Mouse (Mus musculus): Measurements from ENCODE around the gene Cfap65.

The Cfap65 gene

DNA sequence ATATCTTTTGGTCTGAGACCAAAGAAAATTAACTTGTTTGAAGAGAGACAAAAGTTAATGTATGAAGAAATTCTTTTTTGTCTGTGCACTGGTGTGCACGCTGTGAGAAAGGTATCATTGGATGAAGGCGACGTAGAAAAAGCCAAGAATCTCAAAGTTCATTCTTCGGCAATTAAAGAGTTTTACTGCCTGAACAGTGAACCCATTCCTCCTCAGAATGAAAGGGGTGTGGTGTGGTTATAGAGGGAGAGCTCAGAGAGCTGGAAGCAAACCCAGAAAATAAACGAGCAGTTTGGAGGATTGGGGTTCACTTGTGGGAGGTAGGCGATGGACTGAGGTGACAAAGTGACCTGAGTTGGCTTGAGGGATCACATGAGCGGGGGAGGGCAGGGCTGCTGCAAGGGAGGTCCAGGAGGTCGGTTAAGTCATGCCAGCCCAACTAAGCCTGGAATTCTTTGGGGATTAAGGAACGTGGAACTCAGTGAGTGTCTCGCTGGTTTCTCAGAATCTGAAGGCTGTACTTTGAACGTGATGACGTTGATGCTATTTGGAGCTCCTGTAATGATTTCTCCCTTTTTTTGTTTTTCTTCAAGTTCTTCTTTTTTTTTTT is 927 bp upstream of the Cfap65 start:
- no peak for DNase-seq (ENCODE audit: low spot score)

- no peak for DNase-seq (ENCODE audit: low spot score)
Observed at GRCm38 (mm10) chr1:74927621-74928296, 7.6 kb downstream of the Cfap65 start.

DNA sequence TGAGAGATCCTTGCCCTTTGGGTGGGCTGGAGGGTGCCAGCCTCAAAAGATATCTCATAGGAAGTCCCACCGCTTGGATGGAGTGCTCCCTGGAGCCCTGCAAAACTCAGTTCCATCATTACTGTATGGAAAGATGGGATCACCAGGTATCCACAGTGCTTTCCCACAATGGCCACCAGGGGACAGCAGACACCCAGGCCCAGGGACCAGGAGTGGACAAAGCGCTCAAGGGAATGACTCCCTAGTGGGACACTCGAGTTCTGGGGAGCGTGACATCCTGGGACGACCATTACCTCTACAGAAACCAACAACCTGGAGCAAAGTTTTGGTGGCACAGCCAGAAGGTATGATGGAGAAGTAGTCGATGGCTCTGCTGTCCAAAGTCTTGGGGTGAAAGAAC is 8.7 kb downstream of the Cfap65 start:
- DNase-seq (ENCODE audit: low spot score) = peak; percentile 66

DNA sequence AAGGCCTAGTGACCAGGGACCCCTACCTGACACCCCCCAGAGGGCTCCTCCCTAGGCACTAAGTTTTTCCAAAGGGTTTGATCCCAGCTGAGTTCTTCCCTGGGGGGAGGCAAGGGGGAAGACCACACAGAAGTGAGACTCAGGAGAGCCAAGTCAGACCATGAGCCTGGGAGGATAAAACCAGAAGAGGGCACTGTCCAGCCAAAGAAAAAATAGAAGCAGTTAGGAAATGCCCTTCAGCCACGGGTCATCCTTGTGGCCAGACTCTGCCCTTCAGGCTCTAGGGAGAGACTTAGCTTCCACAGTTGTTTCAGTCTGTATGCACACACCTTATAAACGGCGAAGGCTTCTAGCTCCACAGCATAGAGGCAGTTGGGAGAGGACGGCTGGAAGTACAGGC is 10.9 kb downstream of the Cfap65 start:
- DNase-seq (ENCODE audit: low spot score) = peak; percentile 32

GRCm38 (mm10) chr1:74915706-74916105 is 19.7 kb downstream of the Cfap65 start:
- DNase-seq (ENCODE audit: low spot score) = no peak

DNA sequence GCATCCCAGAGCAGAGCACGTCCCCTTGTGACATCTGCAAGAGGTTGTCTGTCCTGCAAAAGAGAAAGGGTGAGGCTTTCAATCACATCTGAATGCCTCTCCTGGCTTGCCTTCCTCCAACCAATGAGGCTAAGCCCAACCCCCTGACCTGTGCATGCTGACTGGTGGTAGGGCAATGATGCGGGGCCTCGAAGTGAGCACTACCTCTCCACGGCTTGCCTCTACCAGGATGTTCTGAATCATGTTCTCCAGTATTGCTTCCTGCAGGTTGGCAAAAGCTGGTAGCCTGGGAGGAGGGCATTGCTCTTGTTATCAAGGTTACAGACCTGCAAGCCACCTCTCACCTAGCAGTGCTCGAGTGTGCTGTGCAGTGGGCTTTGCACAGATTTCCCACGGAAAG is 33.2 kb downstream of the Cfap65 start:
- no peak for DNase-seq (ENCODE audit: low spot score)

- peak; percentile 45 for DNase-seq (ENCODE audit: low spot score)
Observed at GRCm38 (mm10) chr1:74901686-74902085, 33.7 kb downstream of the Cfap65 start.

DNA sequence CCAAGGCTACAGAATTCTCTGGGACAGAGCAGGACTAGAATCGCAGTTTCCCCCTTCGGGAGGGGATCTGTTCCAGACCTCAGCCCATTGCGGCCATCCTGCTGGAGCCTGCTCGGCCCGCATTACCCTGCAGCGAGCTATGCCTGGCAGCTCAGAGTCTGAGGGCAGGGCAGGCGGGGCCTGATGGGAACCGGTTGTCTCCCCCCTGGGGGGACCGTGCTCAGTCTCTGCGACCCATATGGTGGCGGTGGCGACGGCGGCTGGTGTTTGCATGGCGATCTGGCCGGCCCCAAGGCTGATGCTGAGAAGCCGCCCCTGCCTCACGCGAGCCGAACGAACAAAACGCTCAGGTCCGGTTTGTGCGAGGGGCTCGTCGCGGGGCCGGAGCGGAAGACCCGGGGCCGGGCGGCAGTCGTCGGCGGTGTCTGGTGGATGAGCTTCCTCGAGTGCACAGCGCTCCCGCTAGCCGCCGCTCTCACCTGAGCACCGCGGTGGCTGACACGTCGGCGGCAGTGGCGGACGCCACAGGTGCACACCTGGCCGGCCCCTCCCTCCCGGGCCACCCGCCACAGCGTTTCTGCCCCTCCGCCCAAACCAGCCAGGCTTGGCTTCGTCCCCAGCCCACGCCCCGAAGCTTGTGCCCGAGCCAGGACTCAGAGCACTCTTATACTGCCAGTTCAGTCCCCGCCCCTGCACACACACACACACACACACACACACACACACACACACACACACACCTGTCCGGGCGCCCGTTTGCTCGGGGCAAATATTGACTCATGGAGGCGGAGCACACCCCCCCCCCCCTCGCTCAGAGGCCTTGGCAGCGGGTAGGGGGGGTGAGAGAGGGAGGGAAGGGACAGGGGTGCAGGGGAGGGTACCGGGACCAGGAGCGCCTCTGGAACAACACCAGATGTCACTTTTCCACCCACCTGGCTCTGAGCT is 34.8 kb downstream of the Cfap65 start:
- DNase-seq (ENCODE audit: low spot score) = no peak

DNA sequence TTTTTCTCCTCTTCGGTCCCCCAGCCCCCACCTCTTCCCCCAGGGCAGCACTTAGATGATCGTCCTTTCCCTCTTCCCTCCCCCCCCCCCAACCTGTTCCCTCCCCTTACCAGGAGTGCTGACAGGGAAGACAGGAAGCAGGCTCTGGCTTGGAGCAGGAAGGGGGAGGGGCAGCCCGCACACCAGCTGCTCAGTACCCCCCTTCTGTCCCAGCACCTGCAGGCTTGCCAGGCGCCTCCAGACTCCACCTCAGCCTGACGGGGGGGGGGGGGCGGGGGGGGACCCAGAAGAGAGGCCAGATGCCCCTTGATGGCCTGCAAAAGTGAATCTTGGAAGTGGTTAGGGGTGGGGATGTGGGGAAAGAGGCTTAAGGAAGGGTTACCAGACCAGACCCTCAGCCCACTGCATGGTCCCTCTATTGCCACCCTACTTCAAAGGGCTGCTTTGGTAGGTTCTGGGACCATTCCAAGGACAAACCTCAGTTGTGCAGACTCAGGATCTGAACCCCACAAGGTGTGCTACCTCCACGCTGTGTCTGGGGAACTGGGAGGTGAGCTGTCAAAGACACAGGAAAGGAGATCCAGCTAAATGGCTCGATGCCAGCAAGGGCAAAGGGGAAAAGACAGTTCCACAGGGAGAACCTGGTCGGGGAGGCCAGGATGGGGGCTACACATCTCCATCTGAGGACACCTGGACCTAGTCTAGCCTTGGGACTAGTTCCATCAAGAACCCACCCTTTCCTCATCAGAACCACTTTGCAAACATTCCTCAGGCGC is 36.6 kb downstream of the Cfap65 start:
- no peak for DNase-seq (ENCODE audit: low spot score)

DNA sequence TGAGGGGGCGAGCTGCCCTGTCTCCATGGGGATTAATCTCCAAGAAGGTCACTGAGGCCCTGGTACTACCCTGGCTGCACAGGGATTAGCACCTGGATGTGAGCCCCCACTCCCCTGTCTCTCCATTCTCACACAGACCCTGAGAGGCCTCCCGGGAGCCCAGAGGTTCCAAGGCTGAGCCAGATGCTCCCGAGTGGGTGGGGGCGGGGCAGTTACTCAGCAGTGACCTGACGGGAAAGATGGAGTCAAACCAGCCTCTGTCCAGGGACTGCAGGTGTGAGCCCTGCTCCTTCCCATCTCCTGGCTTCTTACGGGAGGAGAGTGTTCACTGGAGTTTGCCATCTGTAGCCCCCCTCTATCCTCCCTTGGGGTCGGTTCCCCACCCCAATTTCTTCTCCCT is 37.4 kb downstream of the Cfap65 start:
- no peak for DNase-seq (ENCODE audit: low spot score)

DNA sequence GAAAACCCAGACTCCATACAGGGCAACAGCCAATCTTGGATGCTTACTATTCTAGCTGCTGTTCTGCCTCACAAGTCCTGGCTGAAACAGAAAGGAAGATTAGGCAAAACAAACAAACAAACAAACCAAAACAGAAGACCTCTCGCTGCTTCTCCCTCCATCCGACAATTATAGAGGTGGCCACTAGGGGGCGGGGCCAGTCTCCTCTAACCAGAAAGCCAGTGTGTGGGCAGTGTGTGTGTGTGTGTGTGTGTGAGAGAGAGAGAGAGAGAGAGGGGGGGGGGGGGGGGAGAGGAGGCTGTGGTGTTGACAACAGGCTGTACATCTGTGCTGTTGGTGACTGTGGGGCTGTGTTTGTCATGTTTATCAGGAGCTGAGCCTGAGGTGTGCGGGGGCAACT is 40.4 kb downstream of the Cfap65 start:
- DNase-seq (ENCODE audit: low spot score) = peak; percentile 67

GRCm38 (mm10) chr1:74893134-74893855 is 42.1 kb downstream of the Cfap65 start, which contains the start of gene Cryba2:
Cryba2 (minus strand) TSS chr1:74893143.
- DNase-seq (ENCODE audit: low spot score) = peak; percentile 48

DNA sequence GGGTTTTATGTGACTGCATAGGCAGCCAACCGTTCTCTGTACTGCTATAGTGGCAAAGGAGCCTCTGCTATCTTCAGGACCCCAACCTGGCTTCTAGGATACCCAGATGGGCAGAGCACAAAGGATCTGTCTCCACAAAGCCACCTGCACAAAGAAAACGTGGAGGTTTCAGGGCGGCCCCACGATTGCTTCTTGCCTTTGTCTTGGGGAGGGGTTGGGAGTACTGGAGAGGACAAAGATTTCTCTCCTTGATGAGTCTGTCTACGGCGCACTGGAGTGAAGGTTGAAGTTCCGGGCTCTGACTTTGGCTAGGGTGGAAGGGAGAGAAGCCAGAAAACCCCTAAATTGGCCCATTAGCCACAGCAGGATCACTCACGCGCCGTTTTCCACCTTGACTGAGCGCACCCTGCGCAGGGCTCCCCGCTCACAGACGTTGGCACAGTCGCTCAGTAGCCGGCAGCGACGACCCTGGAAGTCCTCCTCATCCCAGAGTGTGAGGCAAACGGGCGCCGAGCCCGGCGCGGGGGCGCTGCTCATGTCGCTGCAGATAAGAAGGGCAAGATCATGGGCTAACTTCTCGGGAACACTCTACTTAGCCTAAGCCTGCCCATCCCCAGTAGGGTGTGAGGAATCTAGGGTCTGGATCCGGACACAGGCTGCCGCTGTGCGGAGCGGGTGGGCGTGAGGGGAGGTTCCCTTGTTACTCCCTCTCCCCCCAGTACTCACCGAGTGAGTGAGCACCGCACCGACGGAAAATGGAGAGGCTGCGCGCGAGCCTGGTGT is 42.9 kb downstream of the Cfap65 start:
- DNase-seq (ENCODE audit: low spot score) = no peak

- no peak for DNase-seq (ENCODE audit: low spot score)
Observed at GRCm38 (mm10) chr1:74891513-74891912, 43.9 kb downstream of the Cfap65 start.

- DNase-seq (ENCODE audit: low spot score) = no peak
Observed at GRCm38 (mm10) chr1:74885369-74886042, 49.9 kb downstream of the Cfap65 start, which contains the start of gene Fev. Fev (minus strand) TSS chr1:74885419.

- DNase-seq (ENCODE audit: low spot score) = no peak
Observed at GRCm38 (mm10) chr1:74884196-74885141, 50.9 kb downstream of the Cfap65 start.

DNA sequence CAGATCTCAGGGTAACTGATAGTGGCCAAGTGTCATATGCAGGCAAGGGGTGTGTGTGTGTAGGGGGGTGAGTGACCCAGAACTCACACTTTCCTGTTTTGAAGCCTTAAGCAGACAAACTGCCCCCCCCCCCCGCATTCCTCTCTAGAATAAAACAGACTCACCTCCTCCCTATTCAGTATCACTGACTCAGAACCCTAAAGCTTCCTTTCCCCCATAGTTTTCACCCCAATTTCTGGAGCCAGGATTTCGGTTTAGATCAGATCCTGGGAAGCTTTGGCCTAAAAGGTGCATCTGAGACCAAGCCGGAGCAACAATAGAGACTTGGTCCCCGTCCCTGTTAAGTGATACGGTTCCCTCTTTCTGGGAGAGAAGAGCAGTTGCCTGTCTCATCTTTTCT is 52.0 kb downstream of the Cfap65 start:
- DNase-seq (ENCODE audit: low spot score) = no peak

GRCm38 (mm10) chr1:74882828-74883227 is 52.6 kb downstream of the Cfap65 start:
- DNase-seq (ENCODE audit: low spot score) = no peak

Measured in adipocyte (in vitro differentiated cells).